Mouse (Mus musculus): ENCODE results near the gene Ap5s1.
"Not testable (repeated sequence)": the region's sequence is repeated elsewhere in the genome, so short reads cannot be mapped to it uniquely, and the experiment has no call there.

Gene Ap5s1

DNA sequence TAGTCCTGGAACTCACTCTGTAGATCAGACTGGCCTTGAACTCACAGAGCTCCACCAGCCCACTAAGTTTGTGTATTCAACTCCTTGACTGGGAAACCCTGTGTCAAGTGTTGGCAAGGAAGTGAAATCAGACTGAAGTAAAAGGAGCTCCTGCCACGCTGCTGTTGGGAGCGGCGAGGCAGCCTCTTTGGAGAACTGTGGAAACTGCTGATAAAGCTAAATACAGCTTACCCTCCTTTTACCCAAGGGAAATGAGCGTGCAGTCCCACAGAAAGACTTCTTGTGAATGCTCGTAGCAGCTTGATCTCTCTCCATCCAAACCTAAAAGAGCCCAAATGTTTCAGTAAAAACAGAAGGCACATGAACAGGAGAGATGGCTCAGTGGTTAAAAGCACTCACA is 15.7 kb downstream of the Ap5s1 start:
- DNase-seq (ENCODE audit: low spot score) = no peak

- peak; percentile 43 for DNase-seq (ENCODE audit: low spot score)
Observed at GRCm38 (mm10) chr2:131223569-131223968, 16.7 kb downstream of the Ap5s1 start.

- no peak for DNase-seq (ENCODE audit: low spot score)
Observed at GRCm38 (mm10) chr2:131225178-131225577, 18.3 kb downstream of the Ap5s1 start.

DNA sequence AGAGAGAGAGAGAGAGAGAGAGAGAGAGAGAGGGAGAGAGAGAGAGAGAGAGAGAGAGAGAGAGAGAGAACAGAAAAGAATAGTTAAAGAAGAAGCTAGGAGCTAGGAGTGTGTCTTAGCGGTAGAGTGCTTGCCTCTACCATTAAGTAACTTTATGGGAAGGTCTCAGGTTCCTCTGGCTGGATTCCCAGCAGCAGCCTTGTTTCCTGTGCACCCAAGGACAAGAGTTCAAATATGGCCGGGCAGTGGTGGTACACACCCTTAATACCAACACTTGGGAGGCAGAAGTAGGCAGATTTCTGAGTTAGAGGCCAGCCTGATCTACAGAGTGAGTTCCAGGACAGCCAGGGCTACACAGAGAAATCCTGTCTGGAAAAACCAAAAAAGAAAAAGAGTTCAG is 19.8 kb downstream of the Ap5s1 start:
- DNase-seq (ENCODE audit: low spot score) = not testable (repeated sequence)

DNA sequence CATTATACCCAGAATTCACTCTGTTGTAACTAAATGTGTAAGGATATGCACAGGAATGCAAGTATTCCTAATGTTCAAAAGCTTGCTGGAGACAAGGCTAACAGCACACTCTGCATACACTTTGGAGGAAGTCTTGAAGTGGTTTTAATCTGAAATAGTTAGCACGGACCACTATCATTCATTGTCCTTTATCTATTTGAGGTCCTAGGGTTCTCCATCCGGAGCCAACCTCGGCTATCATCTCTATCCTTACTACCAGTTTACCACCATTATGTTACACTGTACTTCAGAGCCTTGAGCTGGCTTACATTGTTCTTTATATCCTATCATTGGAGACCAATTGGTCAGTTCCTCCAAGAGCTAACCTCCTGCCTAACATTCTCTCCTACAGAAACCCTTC is 20.4 kb downstream of the Ap5s1 start:
- no peak for DNase-seq (ENCODE audit: low spot score)

- no peak for DNase-seq (ENCODE audit: low spot score)
Observed at GRCm38 (mm10) chr2:131232558-131232957, 25.7 kb downstream of the Ap5s1 start.

DNA sequence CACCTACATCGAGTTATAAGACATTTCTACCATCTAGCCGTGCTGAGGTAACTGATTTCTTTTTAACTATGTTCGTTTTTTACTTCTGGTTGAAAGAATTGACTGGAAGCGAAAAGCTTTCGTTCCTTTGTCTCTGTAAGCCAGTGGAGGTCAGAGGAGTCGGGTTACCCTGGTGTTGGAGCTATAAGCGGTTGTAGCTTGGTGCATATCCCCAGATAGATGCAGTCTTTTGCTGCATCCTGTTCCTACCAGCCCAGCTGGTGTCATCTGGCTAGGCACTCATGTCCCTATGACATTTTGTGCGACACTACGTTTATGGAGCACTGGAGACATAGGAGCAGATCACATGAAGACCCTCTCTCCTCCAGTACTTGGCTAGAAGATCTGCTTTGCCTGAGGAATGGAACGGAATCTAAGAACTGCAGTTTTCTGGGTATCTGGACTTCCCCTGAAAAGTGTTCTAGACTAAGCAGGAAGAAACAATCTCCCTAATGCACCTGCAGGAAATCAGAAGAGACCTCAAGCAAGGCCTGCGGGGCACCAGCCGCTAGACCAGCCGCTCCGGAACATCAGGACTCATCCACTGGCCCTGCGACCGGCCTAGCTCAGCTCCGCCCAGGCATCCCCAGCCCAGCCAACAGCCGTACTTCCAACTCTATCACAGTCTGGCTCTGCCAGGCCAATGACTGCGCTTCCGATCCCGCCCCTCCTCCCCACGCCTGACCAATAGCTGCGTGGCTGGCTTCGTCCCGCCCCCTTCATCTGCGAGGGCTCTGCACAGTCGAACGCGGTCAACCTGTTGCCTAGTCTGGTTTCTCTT is 26.6 kb downstream of the Ap5s1 start, which contains the start of gene Mavs:
Gene Mavs (plus strand): TSS at position 757 of the 820 bp plus-strand sequence.
- peak; percentile 97 for DNase-seq (ENCODE audit: low spot score)

- no peak for DNase-seq (ENCODE audit: low spot score)
Observed at GRCm38 (mm10) chr2:131234127-131234650, 27.3 kb downstream of the Ap5s1 start.

GRCm38 (mm10) chr2:131234970-131235635 is 28.2 kb downstream of the Ap5s1 start:
- no peak for DNase-seq (ENCODE audit: low spot score)

DNA sequence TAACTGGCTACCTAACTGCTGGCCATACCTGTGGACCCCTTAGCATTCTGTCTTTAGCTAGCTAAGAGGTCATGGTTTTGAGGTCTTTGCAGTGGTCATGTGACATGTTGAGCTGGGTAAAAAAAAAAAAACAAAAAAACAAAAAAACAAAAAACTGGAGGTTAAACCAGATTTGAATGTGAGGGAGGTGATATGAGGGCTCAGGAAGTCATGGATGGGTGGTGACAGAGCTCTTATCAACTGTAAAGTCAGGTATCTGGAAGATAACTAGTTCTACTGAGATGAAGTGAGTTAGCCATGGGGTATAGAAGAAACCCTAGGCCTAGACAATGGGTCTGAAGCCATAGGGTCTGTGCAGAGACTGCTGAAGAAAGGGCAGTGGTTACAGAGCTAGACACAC is 35.3 kb downstream of the Ap5s1 start:
- no peak for DNase-seq (ENCODE audit: low spot score)

- DNase-seq (ENCODE audit: low spot score) = no peak
Observed at GRCm38 (mm10) chr2:131242929-131243328, 36.1 kb downstream of the Ap5s1 start.

- peak; percentile 75 for DNase-seq (ENCODE audit: low spot score)
Observed at GRCm38 (mm10) chr2:131253681-131254328, 46.9 kb downstream of the Ap5s1 start.

DNA sequence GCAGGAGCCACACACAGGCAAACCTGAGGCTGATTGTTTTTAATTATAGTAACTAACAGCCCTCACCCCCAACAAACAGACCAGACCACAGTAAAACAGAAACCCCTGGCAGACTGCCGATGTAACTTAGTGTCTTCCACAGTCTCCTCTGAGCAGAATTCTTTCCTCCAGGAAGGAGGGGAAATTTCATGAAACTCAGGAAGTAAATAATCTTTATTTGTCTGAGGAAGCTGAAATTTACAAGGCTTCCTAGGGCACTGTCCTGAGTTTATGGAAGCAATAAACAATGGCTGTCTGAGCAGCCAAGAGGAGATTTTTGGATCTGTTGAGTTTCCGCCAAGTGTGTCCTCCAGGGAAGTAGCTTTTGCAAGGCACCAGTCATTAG is 47.4 kb downstream of the Ap5s1 start:
- no peak for DNase-seq (ENCODE audit: low spot score)

GRCm38 (mm10) chr2:131255738-131256137 is 48.9 kb downstream of the Ap5s1 start:
- no peak for DNase-seq (ENCODE audit: low spot score)

DNA sequence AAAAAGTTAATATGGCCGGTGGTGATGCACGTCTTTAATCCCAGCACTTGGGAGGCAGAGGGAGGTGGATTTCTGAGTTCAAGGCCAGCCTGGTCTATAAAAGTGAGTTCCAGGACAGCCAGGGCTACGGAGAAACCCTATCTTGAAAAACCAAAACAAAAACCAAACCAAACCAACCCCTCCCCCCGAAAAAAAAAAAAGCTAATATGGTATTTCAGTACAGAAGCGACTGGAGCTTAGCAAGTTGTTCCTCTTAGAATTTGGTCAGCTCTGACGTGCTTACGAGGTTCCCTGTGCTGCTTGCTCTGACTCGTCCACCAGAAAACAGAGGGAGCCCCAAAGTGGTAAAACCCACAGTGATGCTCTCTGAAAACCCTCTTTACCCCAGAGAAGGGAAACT is 51.8 kb downstream of the Ap5s1 start:
- DNase-seq (ENCODE audit: low spot score) = no peak

DNA sequence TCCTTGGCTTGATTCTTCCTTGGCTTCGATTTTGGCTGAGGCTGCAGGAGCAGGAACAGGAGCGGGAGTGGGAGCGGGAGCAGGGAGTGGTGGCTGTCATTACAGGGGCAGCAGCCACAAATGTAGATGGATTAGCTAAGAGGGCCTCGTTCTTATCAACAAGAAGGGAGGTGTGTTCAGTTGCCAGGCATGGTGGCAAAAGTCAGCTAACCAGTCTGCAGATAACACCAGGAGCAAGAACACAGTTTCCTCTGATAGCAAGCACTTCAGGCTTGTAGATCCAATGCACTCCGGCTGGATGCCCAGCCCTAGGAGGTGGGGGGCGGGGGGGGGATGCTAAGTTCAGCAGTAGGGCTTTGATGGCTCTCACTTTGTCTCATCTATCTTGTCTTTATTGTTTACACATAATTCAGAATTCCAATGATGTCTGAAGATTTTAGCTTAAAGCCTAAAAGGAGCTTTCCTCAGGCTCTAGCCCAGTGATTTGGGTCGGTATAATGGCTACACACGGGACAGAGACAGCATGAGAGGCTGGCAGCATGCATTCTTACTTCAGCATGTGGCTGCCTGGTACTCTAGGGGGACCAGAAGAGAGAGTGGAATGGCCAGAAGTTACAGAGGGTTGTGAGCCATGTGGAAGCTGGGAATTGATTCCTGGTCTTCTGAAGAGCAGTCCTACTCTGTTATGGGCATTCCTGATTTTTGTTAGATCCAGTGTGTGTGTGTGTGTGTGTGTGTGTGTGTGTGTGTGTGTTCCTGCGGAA is 53.8 kb downstream of the Ap5s1 start:
- DNase-seq (ENCODE audit: low spot score) = no peak

- no peak for DNase-seq (ENCODE audit: low spot score)
Observed at GRCm38 (mm10) chr2:131261481-131262212, 54.8 kb downstream of the Ap5s1 start.

DNA sequence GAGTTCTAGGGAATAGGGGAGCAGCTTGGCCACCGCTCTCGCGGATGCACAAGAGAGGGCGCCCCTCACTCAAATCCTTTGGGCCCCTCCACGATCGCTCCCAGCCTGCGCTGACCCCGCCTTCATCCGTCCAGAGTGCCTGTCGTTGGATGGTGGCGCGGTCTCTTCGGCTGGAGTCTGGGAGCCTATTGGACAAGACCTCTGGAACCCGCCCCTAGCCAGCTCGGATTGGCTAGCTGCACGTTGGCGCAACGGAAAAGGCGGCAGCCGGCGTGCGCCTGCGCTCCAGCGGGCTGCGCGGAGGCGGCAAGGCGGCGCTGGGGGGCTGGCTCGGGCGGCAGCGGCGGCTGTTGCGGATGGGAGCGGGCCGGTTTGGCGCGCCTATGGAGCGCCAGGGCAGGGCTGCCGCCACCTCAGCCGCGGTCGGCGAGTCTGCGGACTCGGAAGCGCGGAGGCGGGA is 55.4 kb downstream of the Ap5s1 start, which contains the start of gene Pank2:
Gene Pank2 (plus strand): TSS at position 283 of the 460 bp plus-strand sequence.
- peak; percentile 98 for DNase-seq (ENCODE audit: low spot score)
